Mouse (Mus musculus) MEL (cell line): ENCODE results near the gene Crhr2. TPM values are rescaled to one million over a fixed set of nuclear protein-coding genes. Genes with fewer than 3 reads are reported as not detected.

Experiments used
- DNase-seq: peaks from one replicate; pipeline ENCODE4 v3.0.0; 2011; ENCODE audit warnings: low read depth, low spot score
- H3K27ac ChIP-seq: 2 replicates; pipeline ENCODE4 v1.5.1; 2012; ENCODE audit warnings: low read depth, mild to moderate bottlenecking, control low read depth, low read length, moderate library complexity; ENCODE audit not compliant: control insufficient read depth
- H3K27me3 ChIP-seq, 2 experiments: fragments of 150-350 bp in 1 of 2; sonication (generic) in 1 of 2; 2 replicates each; pipeline ENCODE4 v1.6.1; 2012; ENCODE audit warnings: low read length in 2 of 2, mild to moderate bottlenecking in 2 of 2, improper control_type of control experiment in 1 of 2, moderate library complexity in 1 of 2; ENCODE audit not compliant: insufficient read depth in 2 of 2, control insufficient read depth in 1 of 2
- H3K36me3 ChIP-seq, 2 experiments: 2 replicates each; pipeline ENCODE4 v1.6.1; 2012 to 2014; ENCODE audit warnings: low read length in 2 of 2, improper control_type of control experiment in 1 of 2, inconsistent platforms in 1 of 2, mild to moderate bottlenecking in 1 of 2; ENCODE audit not compliant: insufficient read depth in 2 of 2, control insufficient read depth in 1 of 2
- H3K4me1 ChIP-seq, 2 experiments: fragments of 150-350 bp in 1 of 2; sonication (generic) in 1 of 2; 2 replicates each; pipeline ENCODE4 v1.6.1; 2012; ENCODE audit warnings: low read length in 2 of 2, improper control_type of control experiment in 1 of 2, mild to moderate bottlenecking in 1 of 2; ENCODE audit not compliant: insufficient read depth in 2 of 2, control insufficient read depth in 1 of 2
- H3K4me3 ChIP-seq, 2 experiments: fragments of 150-350 bp in 1 of 2; sonication (generic) in 1 of 2; 2 replicates each; pipeline ENCODE4 v1.5.1; 2012; ENCODE audit warnings: low read depth in 2 of 2, low read length in 2 of 2, mild to moderate bottlenecking in 2 of 2, moderate library complexity in 2 of 2, control low read depth in 1 of 2, improper control_type of control experiment in 1 of 2; ENCODE audit not compliant: control insufficient read depth in 1 of 2, insufficient read depth in 1 of 2
- H3K79me2 ChIP-seq: 2 replicates; pipeline ENCODE4 v1.6.1; 2012; ENCODE audit warnings: mild to moderate bottlenecking, low read length, moderate library complexity; ENCODE audit not compliant: control insufficient read depth, poor library complexity, insufficient read depth
- H3K9ac ChIP-seq: 2 replicates; pipeline ENCODE4 v1.6.1; 2012; ENCODE audit warnings: low read depth, mild to moderate bottlenecking, control low read depth, low read length, moderate library complexity; ENCODE audit not compliant: control insufficient read depth, poor library complexity, severe bottlenecking
- H3K9me3 ChIP-seq: fragments of 150-350 bp; sonication (generic); replicated peaks from 2 replicates; pipeline ENCODE4 v1.6.1; 2012; ENCODE audit warnings: mild to moderate bottlenecking, low read length, improper control_type of control experiment, moderate library complexity; ENCODE audit not compliant: insufficient read depth
- CTCF ChIP-seq, 3 experiments: IDR thresholded peaks in 2 of 3; conservative IDR thresholded peaks in 1 of 3; 2 replicates each; pipeline ENCODE4 v1.5.1; 2011 to 2012; ENCODE audit warnings: low read length in 3 of 3, low read depth in 2 of 3, mild to moderate bottlenecking in 2 of 3, improper control_type of control experiment in 1 of 3, inconsistent platforms in 1 of 3, mixed read lengths in 1 of 3, moderate library complexity in 1 of 3; ENCODE audit not compliant: control insufficient read depth in 1 of 3, insufficient read depth in 1 of 3, poor library complexity in 1 of 3, severe bottlenecking in 1 of 3
- E2F4 ChIP-seq: IDR thresholded peaks from 2 replicates; pipeline ENCODE4 v1.6.1; 2011; ENCODE audit warnings: low read depth, low read length, improper control_type of control experiment, borderline replicate concordance
- ETS1 ChIP-seq: IDR thresholded peaks from 2 replicates; pipeline ENCODE4 v1.6.1; 2012; ENCODE audit warnings: low read depth, mild to moderate bottlenecking, inconsistent platforms, low read length, improper control_type of control experiment, moderate library complexity
- JUND ChIP-seq: IDR thresholded peaks from 2 replicates; pipeline ENCODE4 v1.6.1; 2011; ENCODE audit warnings: low read depth, mild to moderate bottlenecking, improper control_type of control experiment, low read length
- KAT2A ChIP-seq: conservative IDR thresholded peaks from 2 replicates; pipeline ENCODE4 v1.6.1; 2012; ENCODE audit warnings: low read depth, low read length, improper control_type of control experiment, inconsistent platforms
- MAFK ChIP-seq: IDR thresholded peaks from 2 replicates; pipeline ENCODE4 v1.6.1; 2011; ENCODE audit warnings: low read depth, mild to moderate bottlenecking, low read length, improper control_type of control experiment, borderline replicate concordance
- MAZ ChIP-seq: IDR thresholded peaks from 2 replicates; pipeline ENCODE4 v1.6.1; 2012; ENCODE audit warnings: low read depth, mild to moderate bottlenecking, inconsistent platforms, low read length, improper control_type of control experiment
- POLR2A ChIP-seq, 2 experiments: IDR thresholded peaks; 2 replicates each; pipeline ENCODE4 v1.6.1; 2011 to 2012; ENCODE audit warnings: low read length in 2 of 2, mild to moderate bottlenecking in 2 of 2, control low read depth in 1 of 2, improper control_type of control experiment in 1 of 2, low read depth in 1 of 2, moderate library complexity in 1 of 2; ENCODE audit not compliant: control insufficient read depth in 1 of 2, insufficient read depth in 1 of 2, poor library complexity in 1 of 2
- POLR2AphosphoS2 ChIP-seq: IDR thresholded peaks from 2 replicates; pipeline ENCODE4 v1.6.1; 2011; ENCODE audit warnings: low read length, improper control_type of control experiment
- SIN3A ChIP-seq: IDR thresholded peaks from 2 replicates; pipeline ENCODE4 v1.6.1; 2012; ENCODE audit warnings: low read length, improper control_type of control experiment, inconsistent platforms
- SMC3 ChIP-seq: IDR thresholded peaks from 2 replicates; pipeline ENCODE4 v1.6.1; 2011; ENCODE audit warnings: low read depth, low read length, improper control_type of control experiment
- TCF12 ChIP-seq: IDR thresholded peaks from 2 replicates; pipeline ENCODE4 v1.6.1; 2014; ENCODE audit warnings: low read depth, mild to moderate bottlenecking, inconsistent platforms, low read length, improper control_type of control experiment, moderate library complexity
- UBTF ChIP-seq: IDR thresholded peaks from 2 replicates; pipeline ENCODE4 v1.6.1; 2012; ENCODE audit warnings: low read depth, mild to moderate bottlenecking, inconsistent platforms, low read length, improper control_type of control experiment, moderate library complexity, borderline replicate concordance; ENCODE audit not compliant: insufficient read depth
- USF1 ChIP-seq: IDR thresholded peaks from 2 replicates; pipeline ENCODE4 v1.6.1; 2014; ENCODE audit warnings: low read depth, mild to moderate bottlenecking, inconsistent platforms, low read length, improper control_type of control experiment, moderate library complexity
- USF2 ChIP-seq, 2 experiments: IDR thresholded peaks; 2 replicates each; pipeline ENCODE4 v1.6.1; 2011 to 2012; ENCODE audit warnings: improper control_type of control experiment in 2 of 2, low read length in 2 of 2, borderline replicate concordance in 1 of 2, inconsistent platforms in 1 of 2, low read depth in 1 of 2, mild to moderate bottlenecking in 1 of 2; ENCODE audit not compliant: insufficient read depth in 1 of 2
- ZC3H11A ChIP-seq: IDR thresholded peaks from 2 replicates; pipeline ENCODE4 v1.6.1; 2012; ENCODE audit warnings: low read depth, mild to moderate bottlenecking, inconsistent platforms, low read length, improper control_type of control experiment
- ZKSCAN1 ChIP-seq: IDR thresholded peaks from 2 replicates; pipeline ENCODE4 v1.6.1; 2012; ENCODE audit warnings: low read depth, mild to moderate bottlenecking, inconsistent platforms, low read length, improper control_type of control experiment, moderate library complexity
- ZNF384 ChIP-seq: IDR thresholded peaks from 2 replicates; pipeline ENCODE4 v1.6.1; 2012; ENCODE audit warnings: low read depth, mild to moderate bottlenecking, inconsistent platforms, low read length, improper control_type of control experiment
- polyA plus RNA-seq, 2 experiments: library from polyadenylated mRNA; stranded (reverse) in 1 of 2; unstranded in 1 of 2; fragments of >175 nt in 1 of 2; fragments of >200 nt in 1 of 2; gene quantifications; 2 replicates each; pipeline versions ENCODE4 v1.2.1 to v1.2.4; 2012; ENCODE audit warnings: low replicate concordance in 2 of 2, low read depth in 1 of 2; ENCODE audit not compliant: insufficient read length in 2 of 2, insufficient read depth in 1 of 2, missing spikeins in 1 of 2
- total RNA-seq: library from RNA; depleted of rRNA; stranded (reverse); fragments of 300-350 nt; gene quantifications from 2 replicates; pipeline ENCODE4 v1.2.3, GENCODE M21; 2012

The Crhr2 gene
- total and polyA plus RNA-seq, 3 experiments: not detected

- H3K27ac ChIP-seq: no peak overlapping the region
- H3K9me3 ChIP-seq: no peaks in the 10 kb centered on the region
- no peaks in the 10 kb centered on the region for H3K27me3 ChIP-seq
- no peaks in the 10 kb centered on the region for H3K36me3 ChIP-seq
- H3K9ac ChIP-seq: no peak overlapping the region
- DNase-seq: no peak
- H3K4me3 ChIP-seq: no peak overlapping the region
- TF ChIP-seq MAFK (no peak), E2F4 (no peak), JUND (no peak), ZKSCAN1 (no peak), ZC3H11A (no peak), MAZ (no peak), POLR2A (IDR thresholded peaks at IDR 0.05; ENCODE audit: control insufficient read depth in 1 of 2, insufficient read depth in 1 of 2, low read depth in 1 of 2, low read length in 2 of 2, poor library complexity in 1 of 2) (no peak), ZNF384 (no peak), POLR2AphosphoS2 (no peak), ETS1 (no peak), SMC3 (no peak), USF1 (no peak), UBTF (no peak), USF2 (IDR thresholded peaks at IDR 0.05; ENCODE audit: borderline replicate concordance in 1 of 2, insufficient read depth in 1 of 2, low read depth in 1 of 2, low read length in 2 of 2) (no peak), SIN3A (no peak), CTCF (IDR thresholded peaks at IDR 0.05 in 2 of 3, conservative IDR thresholded peaks at IDR 0.05 in 1 of 3; ENCODE audit: control insufficient read depth in 1 of 3, insufficient read depth in 1 of 3, low read depth in 2 of 3, low read length in 3 of 3, poor library complexity in 1 of 3, severe bottlenecking in 1 of 3) (no peak), KAT2A (no peak)
- TF ChIP-seq, all 39 proteins: peak for 0
- no peaks in the 10 kb centered on the region for H3K4me1 ChIP-seq
- no peaks in the 10 kb centered on the region for H3K79me2 ChIP-seq
Observed at GRCm38 (mm10) chr6:55093431-55094146, 39.2 kb downstream of the Crhr2 start.

GRCm38 (mm10) chr6:55091396-55091795 is 41.4 kb downstream of the Crhr2 start:
- H3K79me2 ChIP-seq: no peaks in the 10 kb centered on the region
- H3K9ac ChIP-seq: no peak overlapping the region
- H3K4me3 ChIP-seq: no peak overlapping the region
- no peaks in the 10 kb centered on the region for H3K36me3 ChIP-seq
- no peak overlapping the region for H3K27ac ChIP-seq
- no peak for DNase-seq
- no peaks in the 10 kb centered on the region for H3K27me3 ChIP-seq
- TF ChIP-seq UBTF (no peak), USF2 (IDR thresholded peaks at IDR 0.05; ENCODE audit: borderline replicate concordance in 1 of 2, insufficient read depth in 1 of 2, low read depth in 1 of 2, low read length in 2 of 2) (no peak), POLR2A (IDR thresholded peaks at IDR 0.05; ENCODE audit: control insufficient read depth in 1 of 2, insufficient read depth in 1 of 2, low read depth in 1 of 2, low read length in 2 of 2, poor library complexity in 1 of 2) (no peak), TCF12 (no peak)
- no peaks in the 10 kb centered on the region for H3K9me3 ChIP-seq
- no peaks in the 10 kb centered on the region for H3K4me1 ChIP-seq
